Mouse (Mus musculus): ENCODE results near the gene Umod. TPM values are rescaled to one million over a fixed set of nuclear protein-coding genes. Genes with fewer than 3 reads are reported as not detected.

The Umod gene
- total and polyA plus RNA-seq, 2 experiments from 2014 or later = not detected

DNA sequence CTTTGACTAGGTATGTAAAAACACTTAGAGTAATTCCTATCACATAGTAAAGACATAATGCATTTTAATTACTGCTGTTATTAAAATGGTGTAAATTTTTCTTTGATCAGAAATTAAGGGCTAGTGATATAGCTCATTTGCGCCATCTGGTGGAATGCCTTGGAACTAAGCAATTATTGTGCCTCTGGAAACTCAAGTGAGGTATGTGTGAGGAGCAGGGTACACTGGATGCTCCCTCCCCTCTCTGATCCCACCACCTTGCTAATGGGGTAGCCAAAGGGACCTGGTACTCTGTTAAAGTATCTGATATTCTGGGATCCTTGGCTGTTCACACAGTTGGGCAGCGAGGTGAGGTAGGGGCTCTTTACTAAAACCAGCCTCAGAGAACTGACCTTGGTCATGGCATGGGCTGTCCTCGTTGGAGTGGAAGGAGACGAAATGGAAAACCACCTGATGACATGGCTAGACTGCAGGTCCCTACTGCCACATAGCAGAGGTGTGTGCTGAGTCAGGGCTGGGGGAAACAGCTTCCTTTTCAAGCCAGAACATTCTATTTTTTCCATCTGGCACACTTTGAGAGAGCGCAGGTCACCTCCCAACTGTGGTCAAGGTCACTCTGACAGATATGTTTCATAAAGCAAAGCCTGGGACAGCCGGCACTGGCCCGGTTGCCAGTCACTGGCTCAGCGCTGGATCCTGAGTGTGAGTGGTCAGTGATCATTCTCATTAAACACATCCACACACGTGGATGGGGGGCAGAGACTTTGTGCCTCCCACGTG is 36.6 kb upstream of the Umod start:
- H3K27me3 ChIP-seq (ENCODE audit: control insufficient read depth, insufficient read depth, low read length) = 0 out of 2 replicates have a peak, but pooled peaks cover 4% of the 10 kb centered on the region
- no peak overlapping the region for H3K4me2 ChIP-seq (ENCODE audit: low read depth, low read length)
- ATAC-seq (ENCODE audit: insufficient read depth, low read depth) (no peak), DNase-seq (ENCODE audit: low spot score) (peak; percentile 9)
- TF ChIP-seq EP300 (IDR thresholded peaks at IDR 0.05; ENCODE audit: low read depth) (no peak), CTCF (IDR thresholded peaks at IDR 0.05; ENCODE audit: low read depth) (peak; percentile 66)
- H3K36me3 ChIP-seq (replicated peaks; ENCODE audit: control insufficient read depth, insufficient read depth, low read length) = no peaks in the 10 kb centered on the region
- no peak overlapping the region for H3K27ac ChIP-seq (ENCODE audit: low read depth)
- H3K9ac ChIP-seq (replicated peaks; ENCODE audit: low read depth, low read length) = no peak overlapping the region
- no peak overlapping the region for H3K4me3 ChIP-seq (ENCODE audit: low read depth, low read length)
- 52% methylated on average over 10 of the region's 10 CpGs for WGBS
- H3K4me1 ChIP-seq (ENCODE audit: control insufficient read depth, insufficient read depth) = no peaks in the 10 kb centered on the region
- no peaks in the 10 kb centered on the region for H3K9me3 ChIP-seq (replicated peaks; ENCODE audit: control insufficient read depth, low read length)

DNA sequence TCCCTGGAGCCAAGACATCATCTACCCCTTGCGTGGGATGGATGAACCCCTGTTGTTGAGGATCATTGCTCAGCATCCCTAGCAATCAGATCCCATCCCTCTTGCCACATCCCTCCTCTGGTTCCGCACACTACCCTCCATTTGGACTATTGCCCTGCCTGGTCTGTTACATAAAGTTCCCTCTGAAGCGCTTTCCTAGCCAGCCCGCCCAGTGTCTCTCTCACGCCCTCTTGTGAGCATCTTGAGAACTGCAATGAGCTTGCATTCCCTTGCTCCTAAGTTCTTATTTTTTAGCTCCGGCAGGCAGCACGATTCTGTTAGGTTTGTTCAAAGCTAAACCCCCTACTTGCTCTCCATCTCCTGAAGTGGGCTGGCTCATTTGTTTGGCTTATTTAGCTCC is 34.0 kb upstream of the Umod start:
- H3K4me3 ChIP-seq (ENCODE audit: low read depth, low read length) = no peak overlapping the region
- H3K9me3 ChIP-seq (replicated peaks; ENCODE audit: control insufficient read depth, low read length) = no peaks in the 10 kb centered on the region
- DNase-seq (ENCODE audit: low spot score) (no peak), ATAC-seq (ENCODE audit: insufficient read depth, low read depth) (no peak)
- no peak overlapping the region for H3K4me2 ChIP-seq (ENCODE audit: low read depth, low read length)
- H3K9ac ChIP-seq (replicated peaks; ENCODE audit: low read depth, low read length) = no peak overlapping the region
- no peaks in the 10 kb centered on the region for H3K4me1 ChIP-seq (ENCODE audit: control insufficient read depth, insufficient read depth)
- no peaks in the 10 kb centered on the region for H3K36me3 ChIP-seq (replicated peaks; ENCODE audit: control insufficient read depth, insufficient read depth, low read length)
- 26% methylated on average over 7 of the region's 7 CpGs for WGBS
- H3K27ac ChIP-seq (ENCODE audit: low read depth) = no peak overlapping the region
- H3K27me3 ChIP-seq (ENCODE audit: control insufficient read depth, insufficient read depth, low read length) = 0 out of 2 replicates have a peak, but pooled peaks cover 4% of the 10 kb centered on the region
- TF ChIP-seq CTCF (IDR thresholded peaks at IDR 0.05; ENCODE audit: low read depth) (peak; percentile 50), EP300 (IDR thresholded peaks at IDR 0.05; ENCODE audit: low read depth) (no peak)

- H3K4me1 ChIP-seq (ENCODE audit: control insufficient read depth, insufficient read depth) = no peaks in the 10 kb centered on the region
- WGBS = 85% methylated on average over 4 of the region's 4 CpGs
- ATAC-seq (ENCODE audit: insufficient read depth, low read depth) (no peak), DNase-seq (ENCODE audit: low spot score) (no peak)
- H3K9me3 ChIP-seq (replicated peaks; ENCODE audit: control insufficient read depth, low read length) = no peaks in the 10 kb centered on the region
- no peak overlapping the region for H3K4me2 ChIP-seq (ENCODE audit: low read depth, low read length)
- H3K4me3 ChIP-seq (ENCODE audit: low read depth, low read length) = no peak overlapping the region
- H3K27ac ChIP-seq (ENCODE audit: low read depth) = no peak overlapping the region
- 0 out of 2 replicates have a peak, but pooled peaks cover 4% of the 10 kb centered on the region for H3K27me3 ChIP-seq (ENCODE audit: control insufficient read depth, insufficient read depth, low read length)
- no peak overlapping the region for H3K9ac ChIP-seq (replicated peaks; ENCODE audit: low read depth, low read length)
- no peaks in the 10 kb centered on the region for H3K36me3 ChIP-seq (replicated peaks; ENCODE audit: control insufficient read depth, insufficient read depth, low read length)
- TF ChIP-seq CTCF (IDR thresholded peaks at IDR 0.05; ENCODE audit: low read depth) = no peak
- no peak for TF ChIP-seq EP300 (IDR thresholded peaks at IDR 0.05; ENCODE audit: low read depth)
Observed at GRCm38 (mm10) chr7:119511143-119511542, 32.1 kb upstream of the Umod start.

GRCm38 (mm10) chr7:119490041-119490780 is 11.1 kb upstream of the Umod start:
- Histone ChIP-seq H3K4me1 (ENCODE audit: control insufficient read depth, insufficient read depth) (no peaks in the 10 kb centered on the region), H3K4me2 (ENCODE audit: low read depth, low read length) (no peak overlapping the region), H3K36me3 (replicated peaks; ENCODE audit: control insufficient read depth, insufficient read depth, low read length) (no peaks in the 10 kb centered on the region), H3K9ac (replicated peaks; ENCODE audit: low read depth, low read length) (no peak overlapping the region), H3K27ac (ENCODE audit: low read depth) (no peak overlapping the region), H3K4me3 (ENCODE audit: low read depth, low read length) (no peak overlapping the region), H3K27me3 (ENCODE audit: control insufficient read depth, insufficient read depth, low read length) (no peaks in the 10 kb centered on the region), H3K9me3 (replicated peaks; ENCODE audit: control insufficient read depth, low read length) (no peaks in the 10 kb centered on the region)
- DNase-seq (ENCODE audit: low spot score) (no peak), ATAC-seq (ENCODE audit: insufficient read depth, low read depth) (no peak)
- TF ChIP-seq CTCF (IDR thresholded peaks at IDR 0.05; ENCODE audit: low read depth) (no peak), EP300 (IDR thresholded peaks at IDR 0.05; ENCODE audit: low read depth) (no peak)
- 63% methylated on average over 4 of the region's 4 CpGs for WGBS

DNA sequence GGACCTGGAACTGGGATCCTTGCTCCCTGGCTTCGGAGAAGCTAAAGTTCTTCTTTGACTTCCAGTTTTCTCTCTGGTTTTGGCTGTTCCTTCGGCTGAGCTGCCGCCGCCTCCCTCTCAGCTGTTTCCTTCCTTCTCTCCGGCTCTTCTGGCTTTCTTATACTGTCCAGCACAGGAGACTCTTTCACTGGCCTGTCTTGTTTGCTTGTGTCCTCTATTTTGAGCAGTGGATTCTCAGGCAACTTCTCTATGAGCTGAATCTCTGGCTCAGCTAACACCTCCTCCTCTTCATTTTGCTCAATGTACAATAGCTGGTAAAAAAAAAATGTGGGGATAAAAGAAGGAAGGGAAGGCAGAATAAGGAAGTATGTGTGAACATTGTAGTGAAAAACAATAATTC is 7.6 kb upstream of the Umod start:
- TF ChIP-seq CTCF (IDR thresholded peaks at IDR 0.05; ENCODE audit: low read depth) = no peak
- Histone ChIP-seq H3K4me3 (ENCODE audit: low read depth, low read length) (no peak overlapping the region), H3K4me2 (ENCODE audit: low read depth, low read length) (no peak overlapping the region), H3K9ac (replicated peaks; ENCODE audit: low read depth, low read length) (no peak overlapping the region), H3K27ac (ENCODE audit: low read depth) (no peak overlapping the region), H3K36me3 (replicated peaks; ENCODE audit: control insufficient read depth, insufficient read depth, low read length) (no peaks in the 10 kb centered on the region), H3K9me3 (replicated peaks; ENCODE audit: control insufficient read depth, low read length) (no peaks in the 10 kb centered on the region), H3K4me1 (ENCODE audit: control insufficient read depth, insufficient read depth) (no peaks in the 10 kb centered on the region), H3K27me3 (ENCODE audit: control insufficient read depth, insufficient read depth, low read length) (no peaks in the 10 kb centered on the region)
- WGBS = 80% methylated on average over 5 of the region's 5 CpGs
- ATAC-seq (ENCODE audit: insufficient read depth, low read depth) = no peak
- no peak for DNase-seq (ENCODE audit: low spot score)
